Mouse (Mus musculus): ENCODE measurements around the gene Bola1.
"Not testable (repeated sequence)": the region's sequence is repeated elsewhere in the genome, so short reads cannot be mapped to it uniquely, and the experiment has no call there.

Gene Bola1

GRCm38 (mm10) chr3:96181510-96182381, 37.8 kb downstream of the Bola1 start:
- peak in 1 of 2 experiments; percentile 63 for DNase-seq (ENCODE audit: low spot score in 2 of 2)

- DNase-seq (ENCODE audit: low spot score in 2 of 2) = peak; percentile 69 to 75
These were observed 38.6 kb downstream of the Bola1 start, which contains the start of gene Sv2a for GRCm38 (mm10) chr3:96180727-96181477. Gene Sv2a (plus strand): TSS chr3:96181151.

- no peak for DNase-seq (ENCODE audit: low spot score in 2 of 2)
These were observed 40.0 kb downstream of the Bola1 start for GRCm38 (mm10) chr3:96179531-96179930.

- DNase-seq (ENCODE audit: low spot score in 2 of 2) = no peak
These were observed 40.6 kb downstream of the Bola1 start for GRCm38 (mm10) chr3:96178902-96179301.

GRCm38 (mm10) chr3:96178427-96178826, 41.1 kb downstream of the Bola1 start:
- DNase-seq (ENCODE audit: low spot score in 2 of 2) = no peak

- no peak for DNase-seq (ENCODE audit: low spot score in 2 of 2)
These were observed 44.3 kb downstream of the Bola1 start for GRCm38 (mm10) chr3:96175251-96175650.

- not testable (repeated sequence) for DNase-seq (ENCODE audit: low spot score in 2 of 2)
These were observed 45.5 kb downstream of the Bola1 start for GRCm38 (mm10) chr3:96174042-96174441.

- DNase-seq (ENCODE audit: low spot score in 2 of 2) = no peak
These were observed 46.3 kb downstream of the Bola1 start for GRCm38 (mm10) chr3:96173185-96173584.

GRCm38 (mm10) chr3:96172197-96173178, 47.0 kb downstream of the Bola1 start, which contains the start of gene Sf3b4:
Gene Sf3b4 (plus strand): TSS chr3:96172332.
- peak; percentile 82 to 83 for DNase-seq (ENCODE audit: low spot score in 2 of 2)

- no peak for DNase-seq (ENCODE audit: low spot score in 2 of 2)
These were observed 47.8 kb downstream of the Bola1 start for GRCm38 (mm10) chr3:96171583-96172196.

GRCm38 (mm10) chr3:96170976-96171545, 48.4 kb downstream of the Bola1 start:
- DNase-seq (ENCODE audit: low spot score in 2 of 2) = no peak

- no peak for DNase-seq (ENCODE audit: low spot score in 2 of 2)
These were observed 49.2 kb downstream of the Bola1 start for GRCm38 (mm10) chr3:96170276-96170675.

- no peak for DNase-seq (ENCODE audit: low spot score in 2 of 2)
These were observed 50.9 kb downstream of the Bola1 start for GRCm38 (mm10) chr3:96168466-96169158.

GRCm38 (mm10) chr3:96163040-96163439, 56.5 kb downstream of the Bola1 start:
- DNase-seq (ENCODE audit: low spot score in 2 of 2) = no peak

- DNase-seq (ENCODE audit: low spot score in 2 of 2) = no peak
These were observed 57.4 kb downstream of the Bola1 start, which contains the start of gene Mtmr11 for GRCm38 (mm10) chr3:96161869-96162840. Gene Mtmr11 (plus strand): TSS chr3:96162004.

GRCm38 (mm10) chr3:96160803-96161516, 58.5 kb downstream of the Bola1 start:
- DNase-seq (ENCODE audit: low spot score in 2 of 2) = no peak

- no peak for DNase-seq (ENCODE audit: low spot score in 2 of 2)
These were observed 59.2 kb downstream of the Bola1 start for GRCm38 (mm10) chr3:96160222-96160802.

GRCm38 (mm10) chr3:96159820-96160219, 59.7 kb downstream of the Bola1 start:
- DNase-seq (ENCODE audit: low spot score in 2 of 2) = no peak
